Mouse (Mus musculus) liver, embryonic 15.5 days (tissue): ENCODE measurements around the gene Tmem247. TPM values are rescaled to one million over a fixed set of nuclear protein-coding genes. Genes with fewer than 3 reads are reported as not detected.
A peak's percentile ranks its signal among the peaks of the same experiment; 100 is the strongest.

Experiments
- ATAC-seq: fragments of 200-750 bp; cut with Nextera tagmentation; 2 replicates; pipeline ENCODE4 v1.8.0; 2017; ENCODE audit warnings: moderate number of reproducible peaks, mild to moderate bottlenecking, moderate library complexity; ENCODE audit not compliant: insufficient read depth
- H3K27ac ChIP-seq: fragments of 300-500 bp; sonication (generic); replicated peaks from 2 replicates; pipeline ENCODE4 v1.5.1; 2015; ENCODE audit warnings: mild to moderate bottlenecking, inconsistent platforms
- H3K27me3 ChIP-seq: fragments of 300-500 bp; sonication (generic); 2 replicates; pipeline ENCODE4 v1.6.1; 2015; ENCODE audit warnings: mild to moderate bottlenecking, inconsistent platforms
- H3K36me3 ChIP-seq: fragments of 300-500 bp; sonication (generic); replicated peaks from 2 replicates; pipeline ENCODE4 v1.6.1; 2015; ENCODE audit warnings: moderate library complexity, mild to moderate bottlenecking, inconsistent platforms
- H3K4me1 ChIP-seq: fragments of 300-500 bp; sonication (generic); replicated peaks from 2 replicates; pipeline ENCODE4 v1.6.1; 2015; ENCODE audit warnings: inconsistent platforms
- H3K4me2 ChIP-seq: fragments of 300-500 bp; sonication (generic); 2 replicates; pipeline ENCODE4 v1.6.1; 2015; ENCODE audit warnings: moderate library complexity, mild to moderate bottlenecking, inconsistent platforms
- H3K4me3 ChIP-seq: fragments of 300-500 bp; sonication (generic); replicated peaks from 2 replicates; pipeline ENCODE4 v1.5.1; 2015; ENCODE audit warnings: mild to moderate bottlenecking, inconsistent platforms
- H3K9ac ChIP-seq: fragments of 300-500 bp; sonication (generic); 2 replicates; pipeline ENCODE4 v1.6.1; 2015; ENCODE audit warnings: moderate library complexity, mild to moderate bottlenecking, inconsistent platforms
- H3K9me3 ChIP-seq: fragments of 300-500 bp; sonication (generic); replicated peaks from 2 replicates; pipeline ENCODE4 v1.6.1; 2016; ENCODE audit warnings: inconsistent platforms
- WGBS: fragments of 180-500 bp; shearing (Covaris S2); methylation state at CpG from one replicate; pipeline ENCODE4 v1.1.7; 2015; ENCODE audit warnings: mixed read lengths; ENCODE audit not compliant: insufficient replicate concordance; 5-methylcytosine and 5-hydroxymethylcytosine counted together
- polyA plus RNA-seq: library from polyadenylated mRNA; unstranded; fragments of >200 nt; fragmentation: Nextera tagmentation; extraction: Ambion mirVana; gene quantifications from 2 replicates; pipeline ENCODE4 v1.2.1, GENCODE M21; 2015

The Tmem247 gene
- polyA plus RNA-seq, 1 experiment from 2014 or later = not detected

DNA sequence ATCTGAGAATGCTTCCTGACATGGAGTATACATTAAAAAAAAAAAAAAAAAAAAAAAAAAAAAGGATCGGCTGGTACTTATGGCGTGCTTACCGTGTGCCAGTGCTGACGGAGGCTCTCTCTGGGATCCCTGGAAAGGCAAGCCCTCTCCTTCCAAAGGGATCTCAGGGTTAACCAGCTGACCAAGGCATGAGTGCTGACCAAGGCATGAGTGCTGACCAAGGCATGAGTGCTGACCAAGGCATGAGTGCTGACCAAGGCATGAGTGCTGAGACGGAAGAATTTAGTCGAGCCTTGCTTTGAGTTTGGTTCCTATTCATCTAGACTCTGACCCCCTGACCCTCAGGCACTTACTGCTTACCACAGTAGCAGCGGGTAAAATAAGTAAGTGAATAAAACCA is 21.5 kb downstream of the Tmem247 start:
- no peak for ATAC-seq

DNA sequence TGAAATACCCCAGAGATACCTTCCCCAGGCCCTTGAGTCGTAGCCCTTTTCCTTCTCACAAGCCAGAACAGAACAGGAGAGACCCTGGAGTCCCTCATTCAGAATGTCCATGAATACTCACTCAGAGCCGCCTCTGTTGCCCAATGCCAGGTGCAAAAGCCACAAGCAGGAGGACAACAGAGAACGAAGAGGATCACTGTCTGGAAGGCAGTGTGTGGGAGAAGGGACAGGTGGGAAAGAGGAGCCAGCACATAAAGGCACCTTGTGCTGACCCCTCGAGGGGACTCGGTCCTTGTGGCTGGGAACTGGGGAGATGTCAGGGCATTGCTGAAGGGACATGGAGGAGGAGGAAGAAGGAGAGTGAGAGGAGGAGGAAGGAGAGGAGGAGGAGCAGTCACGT is 25.0 kb downstream of the Tmem247 start:
- peaks cover 9% of the 10 kb centered on the region for H3K27me3 ChIP-seq
- H3K9ac ChIP-seq = no peak overlapping the region
- no peaks in the 10 kb centered on the region for H3K9me3 ChIP-seq
- no peak for ATAC-seq
- no peak overlapping the region for H3K4me2 ChIP-seq
- H3K4me3 ChIP-seq = no peak overlapping the region
- H3K36me3 ChIP-seq = no peaks in the 10 kb centered on the region
- H3K27ac ChIP-seq = no peak overlapping the region
- no peaks in the 10 kb centered on the region; the same call in 1 of the 2 replicates for H3K4me1 ChIP-seq
- WGBS = 32% methylated on average over 6 of the region's 6 CpGs

More for the DNA sequence above, 21.5 kb downstream of the Tmem247 start:
- H3K27me3 ChIP-seq = peaks cover 12% of the 10 kb centered on the region
- no peak overlapping the region for H3K27ac ChIP-seq
- 51% methylated on average over 7 of the region's 7 CpGs for WGBS
- no peaks in the 10 kb centered on the region for H3K9me3 ChIP-seq
- H3K4me3 ChIP-seq = no peak overlapping the region
- no peaks in the 10 kb centered on the region for H3K36me3 ChIP-seq
- no peak overlapping the region for H3K9ac ChIP-seq
- H3K4me1 ChIP-seq = no peaks in the 10 kb centered on the region; the same call in 1 of the 2 replicates
- no peak overlapping the region for H3K4me2 ChIP-seq

DNA sequence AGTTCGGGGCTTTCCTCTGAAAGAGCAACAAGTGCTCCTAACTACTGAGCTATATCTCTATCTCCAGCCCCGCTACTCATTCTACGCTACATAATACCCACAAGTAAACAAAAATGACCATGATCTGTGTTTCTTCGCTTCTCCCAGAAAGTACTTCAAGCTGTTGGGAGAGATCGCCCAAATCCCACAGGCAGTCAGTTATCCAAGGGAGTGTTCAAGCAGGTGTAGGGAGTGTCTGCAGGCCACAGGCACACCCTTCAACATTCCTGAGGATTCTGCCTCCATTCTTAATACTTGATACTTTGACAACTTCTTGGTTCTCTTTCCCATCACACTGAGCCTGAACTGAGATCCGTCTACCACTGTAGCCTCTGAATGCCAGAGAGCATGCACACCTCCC is 26.0 kb downstream of the Tmem247 start:
- Histone ChIP-seq H3K9me3 (no peaks in the 10 kb centered on the region), H3K4me2 (no peak overlapping the region), H3K27me3 (peaks cover under 1% of the 10 kb centered on the region; the same call in 1 of the 2 replicates), H3K4me1 (no peaks in the 10 kb centered on the region), H3K4me3 (no peak overlapping the region), H3K27ac (no peak overlapping the region), H3K36me3 (no peaks in the 10 kb centered on the region), H3K9ac (no peak overlapping the region)
- ATAC-seq = no peak
- 65% methylated on average over 6 of the region's 6 CpGs for WGBS

DNA sequence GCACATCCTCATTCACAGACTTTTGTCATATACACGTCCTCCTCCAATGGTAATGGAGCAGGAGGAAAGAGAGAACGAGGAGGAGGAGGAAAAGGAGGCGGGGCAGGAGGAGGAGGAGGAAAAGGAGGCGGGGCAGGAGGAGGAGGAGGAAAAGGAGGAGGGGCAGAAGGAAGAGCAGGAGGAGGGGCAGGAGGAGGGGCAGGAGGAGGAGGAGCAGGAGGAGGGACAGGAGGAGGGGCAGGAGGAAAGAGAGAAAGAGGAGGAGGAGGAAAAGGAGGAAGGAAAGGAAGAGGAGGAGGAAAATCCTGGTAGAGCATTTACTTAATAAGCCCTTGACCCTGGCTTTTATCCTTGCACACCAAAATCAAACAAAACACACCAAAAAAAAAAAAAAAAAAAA is 28.9 kb downstream of the Tmem247 start:
- WGBS = 25% methylated on average over 4 of the region's 4 CpGs
- no peak for ATAC-seq
- Histone ChIP-seq H3K4me1 (no peaks in the 10 kb centered on the region), H3K4me2 (no peak overlapping the region), H3K9ac (no peak overlapping the region), H3K27ac (no peak overlapping the region), H3K36me3 (no peaks in the 10 kb centered on the region), H3K27me3 (no peaks in the 10 kb centered on the region), H3K4me3 (no peak overlapping the region), H3K9me3 (no peaks in the 10 kb centered on the region)

DNA sequence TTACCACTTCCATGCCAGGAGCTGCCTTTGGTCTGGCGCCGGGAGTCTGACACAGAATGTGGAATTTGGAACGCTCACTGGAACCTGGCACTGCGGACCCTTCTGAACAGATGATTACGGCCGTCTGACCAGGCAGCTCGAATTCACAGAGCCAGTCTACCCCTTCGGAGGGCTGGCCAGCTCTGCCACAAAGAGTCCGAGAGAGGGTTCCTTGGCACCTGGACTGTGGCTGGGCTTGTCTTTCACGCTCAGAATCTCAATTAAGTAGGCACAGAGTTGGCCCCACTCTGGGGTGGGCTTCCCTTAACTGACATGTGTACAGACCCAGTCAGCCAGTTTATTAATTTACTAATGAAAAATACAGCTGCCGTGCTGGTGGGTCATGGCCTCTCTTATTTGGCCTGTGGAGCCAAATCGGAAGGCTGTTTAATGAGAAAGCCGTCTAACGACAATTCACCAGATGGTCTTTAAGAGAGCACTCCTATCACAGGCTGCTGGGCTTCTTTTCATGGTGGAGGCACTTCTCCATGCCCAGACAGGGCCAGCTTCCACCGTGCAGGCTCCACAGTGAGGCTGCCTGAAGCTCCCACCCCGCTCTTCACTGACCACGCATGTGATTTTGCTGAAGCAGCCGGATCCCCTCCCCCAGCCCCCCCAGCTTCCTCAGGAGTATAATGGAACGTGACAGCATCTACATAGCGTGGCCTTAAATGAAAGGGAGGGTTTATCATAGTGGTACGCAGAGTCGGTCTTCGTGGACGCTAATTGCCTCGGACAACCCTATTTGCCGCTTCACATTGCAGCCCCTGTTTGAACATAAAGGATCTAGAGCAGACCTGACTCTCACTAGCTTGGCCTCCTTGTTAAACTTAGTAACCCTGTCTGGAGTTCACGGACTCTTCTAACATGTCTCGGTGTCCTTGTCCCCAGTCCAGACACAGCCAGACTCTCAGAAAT is 31.0 kb downstream of the Tmem247 start, which contains the start of gene Atp6v1e2:
TSS of gene Atp6v1e2 (minus strand) at position 58 of the 957 bp plus-strand sequence.
- Histone ChIP-seq H3K9me3 (no peaks in the 10 kb centered on the region), H3K9ac (no peak within 1 kb of the TSS), H3K27me3 (no peaks in the 10 kb centered on the region), H3K4me1 (no peaks in the 10 kb centered on the region), H3K27ac (no peak within 1 kb of the TSS), H3K4me3 (no peak within 1 kb of the TSS), H3K36me3 (no peaks in the 10 kb centered on the region), H3K4me2 (no peak within 1 kb of the TSS)
- ATAC-seq = no peak
- WGBS = 76% methylated on average over 28 of the region's 28 CpGs

DNA sequence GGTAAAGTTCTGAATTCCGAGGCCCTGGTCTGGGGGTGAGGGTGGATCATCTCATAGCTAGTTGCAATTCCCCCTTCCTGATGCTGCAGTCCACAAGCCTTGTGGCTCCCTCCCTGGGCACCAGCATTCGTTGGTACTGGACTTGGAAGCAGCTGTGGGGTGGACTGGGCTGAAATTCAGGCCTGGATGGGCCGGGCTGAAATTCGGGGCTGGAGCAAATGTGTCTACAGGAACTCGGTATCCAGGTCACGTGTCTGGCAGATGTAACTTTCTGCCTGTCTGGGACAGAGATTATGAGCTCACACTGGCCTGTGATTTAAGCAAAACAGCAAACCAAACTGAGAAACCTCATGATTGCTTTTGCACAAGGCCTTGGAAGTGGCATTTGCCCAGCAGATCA is 31.7 kb downstream of the Tmem247 start:
- no peak overlapping the region for H3K4me3 ChIP-seq
- no peaks in the 10 kb centered on the region for H3K9me3 ChIP-seq
- H3K4me1 ChIP-seq = no peaks in the 10 kb centered on the region
- no peak overlapping the region for H3K27ac ChIP-seq
- H3K27me3 ChIP-seq = no peaks in the 10 kb centered on the region
- no peak overlapping the region for H3K4me2 ChIP-seq
- H3K9ac ChIP-seq = no peak overlapping the region
- H3K36me3 ChIP-seq = no peaks in the 10 kb centered on the region
- WGBS = 58% methylated on average over 6 of the region's 6 CpGs
- no peak for ATAC-seq

DNA sequence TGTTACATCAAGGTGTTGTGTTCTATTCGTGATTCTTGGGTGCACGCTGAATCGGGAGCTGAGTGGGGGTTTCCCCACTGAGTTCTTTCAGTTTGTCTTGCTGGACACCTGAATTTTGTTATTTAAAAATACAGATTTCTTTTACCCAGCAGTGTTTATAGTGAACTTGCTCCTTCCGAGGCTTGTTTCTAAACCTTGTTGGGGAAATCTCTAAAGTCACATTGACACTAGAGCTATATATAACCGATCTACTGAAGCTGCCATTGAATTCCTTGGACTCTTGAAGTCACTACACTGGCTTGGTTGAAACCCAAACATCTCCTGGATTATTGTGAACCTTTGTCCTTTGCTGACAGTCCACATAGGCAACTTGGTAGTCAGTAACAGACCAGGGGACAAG is 40.1 kb downstream of the Tmem247 start:
- Histone ChIP-seq H3K27me3 (peaks cover 14% of the 10 kb centered on the region), H3K36me3 (no peaks in the 10 kb centered on the region), H3K4me2 (no peak overlapping the region), H3K9ac (no peak overlapping the region), H3K4me3 (no peak overlapping the region), H3K27ac (no peak overlapping the region), H3K9me3 (no peaks in the 10 kb centered on the region), H3K4me1 (0 out of 2 replicates have a peak, but pooled peaks cover 6% of the 10 kb centered on the region)
- no peak for ATAC-seq
- 72% methylated on average over 5 of the region's 5 CpGs for WGBS

DNA sequence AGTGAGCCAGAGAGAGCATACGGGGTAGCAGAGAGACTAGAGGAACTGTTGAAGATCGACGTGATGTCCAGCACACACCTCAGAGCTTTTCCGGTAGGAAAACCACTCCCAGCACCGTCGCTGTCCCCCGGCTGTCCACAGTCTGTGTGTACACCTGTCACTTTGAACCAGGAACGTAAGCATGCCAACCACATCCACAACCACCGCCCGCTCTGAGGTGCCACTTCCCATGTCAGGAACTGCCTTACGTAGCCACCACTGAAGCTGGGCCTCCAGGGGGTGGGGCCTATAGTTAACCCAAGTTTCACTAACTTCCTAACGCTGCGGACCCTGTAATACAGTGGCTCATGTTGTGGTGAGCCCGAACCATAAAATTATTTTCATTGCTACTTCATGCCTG is 40.8 kb downstream of the Tmem247 start:
- Histone ChIP-seq H3K36me3 (no peaks in the 10 kb centered on the region), H3K4me2 (peak overlapping the region; percentile 33), H3K27me3 (peaks cover 22% of the 10 kb centered on the region), H3K9me3 (no peaks in the 10 kb centered on the region), H3K9ac (no peak overlapping the region), H3K4me1 (0 out of 2 replicates have a peak, but pooled peaks cover 9% of the 10 kb centered on the region), H3K4me3 (0 out of 2 replicates have a peak overlapping the region, but pooled peaks have one; percentile 7), H3K27ac (no peak overlapping the region)
- no peak for ATAC-seq
- 22% methylated on average over 14 of the region's 14 CpGs for WGBS

DNA sequence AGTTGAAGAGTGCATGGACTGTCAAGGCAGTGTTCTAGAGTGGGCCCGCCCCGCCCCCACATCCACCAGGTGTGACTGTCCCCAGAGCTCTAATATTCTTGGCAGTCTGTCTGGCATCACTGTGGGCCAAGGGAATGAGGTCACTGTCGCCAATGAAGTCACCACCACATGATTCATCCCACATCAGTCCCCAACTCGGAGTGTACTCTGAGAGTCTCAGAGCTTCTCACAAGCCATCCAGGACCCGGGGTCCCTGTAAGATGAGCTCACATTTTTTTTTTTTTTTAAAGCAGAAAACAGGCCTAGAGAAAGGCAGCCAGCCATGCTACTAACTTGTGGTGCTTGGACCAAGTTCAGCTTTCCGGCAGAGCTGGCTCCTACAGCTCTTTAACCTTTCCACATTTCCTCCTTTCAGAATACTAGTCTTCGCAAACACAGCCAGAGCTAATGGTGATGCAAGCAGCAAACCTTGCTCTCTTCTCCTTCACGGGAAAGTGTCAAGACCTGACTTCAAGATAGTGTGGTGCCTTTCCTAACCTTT is 44.2 kb downstream of the Tmem247 start:
- Histone ChIP-seq H3K9me3 (no peaks in the 10 kb centered on the region), H3K4me2 (0 out of 2 replicates have a peak overlapping the region, but pooled peaks have one; percentile 75), H3K36me3 (no peaks in the 10 kb centered on the region), H3K27ac (no peak overlapping the region), H3K4me1 (peaks cover 9% of the 10 kb centered on the region; the same call in 1 of the 2 replicates), H3K9ac (no peak overlapping the region), H3K27me3 (peaks cover 45% of the 10 kb centered on the region), H3K4me3 (no peak overlapping the region)
- no peak for ATAC-seq
- WGBS = 46% methylated on average over 8 of the region's 8 CpGs

DNA sequence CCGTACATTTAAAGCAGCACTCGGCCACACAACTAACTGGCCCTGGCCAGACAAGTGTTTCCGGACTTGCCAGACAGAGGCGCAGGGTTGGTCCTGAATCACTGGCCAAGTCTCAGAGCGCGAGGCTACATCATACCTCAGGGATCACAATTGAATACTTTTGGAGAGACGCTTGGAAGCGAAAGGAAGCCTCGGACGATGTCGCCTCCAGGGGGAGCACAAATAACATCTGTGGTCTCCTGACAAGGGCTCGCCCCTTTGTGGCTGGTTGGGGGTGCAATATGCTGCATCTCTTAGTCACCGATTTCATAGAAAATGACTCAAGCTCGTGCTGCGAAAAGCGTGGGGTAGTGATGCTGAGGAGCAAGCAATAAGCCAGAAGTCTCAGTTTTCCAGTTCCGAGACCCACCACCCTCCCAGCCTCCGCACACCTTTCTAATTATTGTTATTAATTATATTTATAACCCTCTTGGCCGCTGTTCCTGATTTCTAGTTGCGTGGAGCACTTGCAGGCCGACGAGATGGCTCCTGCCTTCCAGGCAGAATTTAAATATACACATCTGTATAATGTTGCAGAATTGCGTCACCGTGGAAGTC is 45.2 kb downstream of the Tmem247 start:
- under 1% methylated on average over 24 of the region's 24 CpGs for WGBS
- Histone ChIP-seq H3K4me3 (peak overlapping the region; percentile 60), H3K4me1 (peaks cover 7% of the 10 kb centered on the region; the same call in 1 of the 2 replicates), H3K9ac (peak overlapping the region; percentile 54; the same call in 1 of the 2 replicates), H3K4me2 (peak overlapping the region; percentile 75), H3K27me3 (peaks cover 45% of the 10 kb centered on the region), H3K36me3 (no peaks in the 10 kb centered on the region), H3K27ac (peak overlapping the region; percentile 33; the same call in 1 of the 2 replicates), H3K9me3 (no peaks in the 10 kb centered on the region)
- 0 out of 2 replicates have a peak, but pooled peaks have one; percentile 16 for ATAC-seq
